Mouse (Mus musculus) cerebellum, adult 2 months (tissue): ENCODE results near the gene Atad1.

Experiments
- CTCF ChIP-seq: fragments of 200-500 bp; IDR thresholded peaks from 2 replicates; pipeline ENCODE4 v1.5.1; 2011; ENCODE audit warnings: low read depth, mild to moderate bottlenecking, control low read depth, low read length, moderate library complexity, borderline replicate concordance; ENCODE audit not compliant: insufficient read depth
- POLR2A ChIP-seq: fragments of 200-500 bp; IDR thresholded peaks from 2 replicates; pipeline ENCODE4 v1.6.1; 2011; ENCODE audit warnings: low read length, control low read depth, borderline replicate concordance; ENCODE audit not compliant: insufficient read depth

GRCm38 (mm10) chr19:32643642-32644041 lies 95.9 kb downstream of the Atad1 start:
- TF ChIP-seq CTCF: no peak
- TF ChIP-seq POLR2A: no peak
